Mouse (Mus musculus) brain, adult 2 months (tissue): Measurements from ENCODE around the gene Cux1.
"Not testable (repeated sequence)": the region's sequence is repeated elsewhere in the genome, so short reads cannot be mapped to it uniquely, and the experiment has no call there.

ENCODE experiments used
- DNase-seq: peaks from one replicate; pipeline ENCODE4 v3.0.0; 2011; ENCODE audit warnings: low read depth, low spot score

Gene Cux1

DNA sequence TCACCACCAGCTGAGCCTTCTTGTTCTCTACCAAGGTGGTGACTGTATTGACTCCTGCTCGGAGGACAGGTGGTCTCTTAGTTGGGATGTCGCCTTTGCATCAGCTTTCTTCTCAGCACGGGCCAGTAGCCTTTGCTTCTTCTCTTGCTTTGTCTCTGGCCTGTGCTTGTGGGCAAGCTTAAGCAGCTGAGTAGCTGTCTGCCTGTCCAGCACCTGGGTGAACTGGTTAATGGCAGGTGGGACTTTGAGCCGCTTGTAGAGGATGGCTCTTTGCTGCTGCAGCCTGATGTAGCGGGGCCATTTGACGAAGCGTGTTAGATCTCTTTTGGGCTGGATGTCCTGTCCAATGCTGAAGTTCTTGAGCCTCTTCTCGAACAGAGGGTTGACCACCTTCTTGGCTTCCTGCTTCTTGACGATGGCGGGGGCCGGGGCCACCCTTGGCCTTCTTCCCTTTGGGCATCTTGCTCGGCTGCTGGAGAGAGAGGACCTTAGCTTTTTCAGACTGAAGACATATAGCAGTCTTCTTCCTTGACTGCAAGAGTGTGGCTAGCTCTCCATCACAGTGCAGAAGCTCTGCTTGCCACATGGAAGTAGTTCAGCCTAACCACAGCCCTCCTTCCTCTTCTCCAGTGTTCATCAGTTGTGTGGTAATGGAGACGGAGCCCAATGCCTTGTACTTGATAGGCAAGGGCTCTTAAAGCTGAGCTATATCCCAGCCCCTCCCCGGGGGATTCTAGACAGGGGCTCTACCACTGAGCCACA, 355.8 kb downstream of the Cux1 start:
- DNase-seq, result not testable (repeated sequence)

DNA sequence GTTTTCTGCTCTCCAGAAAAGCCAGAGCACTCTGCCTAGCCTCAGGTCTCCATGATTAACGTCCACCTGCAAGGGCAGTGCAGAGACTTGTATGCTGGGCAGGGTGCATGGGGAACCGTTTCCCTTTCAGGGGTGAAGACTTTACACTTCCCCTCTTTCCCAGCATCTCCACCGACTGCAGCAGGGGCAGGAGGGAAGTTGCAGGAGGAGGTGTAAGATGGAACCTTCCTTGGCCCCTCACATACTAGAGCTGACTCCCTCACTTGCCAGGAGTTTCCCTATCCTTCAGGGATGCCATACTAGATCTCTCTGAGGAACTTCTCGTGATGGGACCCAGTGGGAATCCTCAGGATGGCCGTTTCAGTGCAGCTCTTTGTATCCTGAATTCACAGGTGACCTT, 356.7 kb downstream of the Cux1 start:
- no peak for DNase-seq

DNA sequence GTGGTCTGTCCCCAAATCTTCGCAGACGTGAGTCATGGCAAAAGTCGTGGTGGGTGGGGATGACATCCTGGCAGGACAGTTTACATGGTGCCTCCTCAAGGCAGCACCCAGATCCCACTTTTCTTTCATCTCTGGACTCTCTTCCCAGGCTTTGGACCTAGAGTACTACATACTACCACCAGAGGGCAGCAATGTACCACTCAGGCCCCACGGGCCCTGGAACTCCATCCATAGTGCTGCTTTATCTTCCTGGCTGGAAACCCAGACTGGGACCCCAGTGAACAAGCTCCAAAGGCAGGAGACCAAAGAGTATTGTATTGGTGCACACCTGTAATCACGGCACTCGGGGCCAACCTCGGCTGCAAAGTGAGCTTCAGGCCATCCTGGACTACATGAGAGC, 365.5 kb downstream of the Cux1 start:
- DNase-seq, result peak; percentile 71

DNA sequence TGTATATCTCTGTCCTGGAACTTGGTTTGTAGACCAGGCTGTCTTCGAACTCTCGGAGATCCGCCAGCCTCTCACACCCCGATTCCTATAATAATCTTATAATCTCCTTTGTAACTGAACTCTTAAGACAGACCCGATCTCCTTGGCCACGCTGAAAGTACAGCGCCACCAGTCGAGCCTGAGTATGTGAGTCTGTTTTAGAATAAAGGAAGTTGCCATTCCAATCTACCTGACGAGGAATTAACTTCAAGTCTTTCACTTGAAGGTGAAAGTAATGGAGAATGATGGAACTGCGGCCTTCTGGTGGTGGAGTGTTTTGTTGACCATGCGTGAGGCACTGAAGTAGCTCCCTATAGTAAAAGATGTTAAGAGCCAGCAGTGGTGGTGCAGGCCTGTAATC, 367.8 kb downstream of the Cux1 start:
- DNase-seq, result peak; percentile 47

DNA sequence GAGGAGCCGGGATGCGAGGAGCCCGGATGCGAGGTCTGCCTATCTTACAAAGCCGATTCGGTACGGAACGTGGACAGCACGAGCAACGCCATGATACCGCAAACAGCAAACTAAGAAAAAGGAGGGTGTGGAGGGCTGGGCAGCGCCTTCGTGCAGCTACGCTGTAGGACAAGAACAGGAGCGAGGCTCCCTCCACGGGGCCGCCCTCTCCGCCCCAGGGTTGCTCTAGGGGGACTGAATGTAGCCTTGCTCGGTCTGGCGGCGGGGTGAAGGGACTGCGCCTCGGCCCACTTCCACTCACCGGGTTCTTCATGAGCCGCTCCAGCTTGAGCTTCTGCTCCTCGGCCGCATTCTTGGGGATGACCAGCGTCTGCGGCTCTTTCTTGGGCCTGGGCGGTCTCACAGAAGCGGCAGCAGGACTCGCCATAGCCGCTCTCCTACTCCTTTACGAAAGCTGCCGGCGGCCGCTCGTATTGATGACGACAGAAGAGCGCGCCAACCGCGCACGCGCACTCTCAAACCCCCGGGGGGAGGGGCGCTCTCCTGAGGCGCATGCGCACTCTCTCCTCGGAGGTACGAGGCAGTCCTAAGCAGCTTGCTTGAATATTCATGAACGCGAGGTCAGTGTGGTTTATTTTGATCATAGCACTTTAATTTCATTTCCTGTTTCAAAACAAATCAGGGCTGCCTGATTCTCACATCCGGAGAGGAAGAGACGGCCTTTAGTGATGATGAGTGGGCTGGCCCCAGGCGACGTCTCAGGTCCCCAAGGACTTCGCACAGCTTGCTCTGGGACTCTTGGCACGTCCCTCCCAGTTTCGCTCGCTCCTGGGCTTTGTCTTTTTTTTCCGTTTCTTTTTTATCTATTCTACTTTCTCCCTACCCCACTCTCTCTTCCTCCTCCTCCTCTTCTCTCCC, 368.6 kb downstream of the Cux1 start, which contains the start of gene Prkrip1:
Gene Prkrip1, minus strand, starts transcription at position 490 of the 918 bp plus-strand sequence.
- peak; percentile 98 for DNase-seq
